Mouse (Mus musculus) spleen, adult 2 months (tissue): Measurements from ENCODE around the gene Erp29.

Experiments
- CTCF ChIP-seq: fragments of 200-500 bp; IDR thresholded peaks from 2 replicates; pipeline ENCODE4 v1.5.1; 2011; ENCODE audit warnings: mild to moderate bottlenecking, inconsistent platforms; ENCODE audit not compliant: insufficient read depth, insufficient read length, insufficient replicate concordance; ENCODE audit errors: extremely low read depth
- POLR2A ChIP-seq: fragments of 200-500 bp; IDR thresholded peaks from 2 replicates; pipeline ENCODE4 v1.6.1; 2011; ENCODE audit warnings: low read depth, low read length, inconsistent platforms

GRCm38 (mm10) chr5:121395621-121396020 is 56.7 kb downstream of the Erp29 start:
- TF ChIP-seq CTCF (no peak), POLR2A (no peak)
